Mouse (Mus musculus) forebrain, embryonic 11.5 days (tissue): ENCODE data around the gene Trim28. TPM values are rescaled to one million over a fixed set of nuclear protein-coding genes. Genes with fewer than 3 reads are reported as not detected.

Experiments
- ATAC-seq: fragments of 200-750 bp; cut with Nextera tagmentation; replicated peaks from 2 replicates; pipeline ENCODE4 v1.8.0; 2017; ENCODE audit warnings: moderate TSS enrichment; ENCODE audit not compliant: low FRiP score
- DNase-seq: peaks from one replicate; pipeline ENCODE4 v3.0.0-alpha.2; 2017; ENCODE audit warnings: low spot score
- H3K27ac ChIP-seq: fragments of 300-500 bp; sonication (generic); 2 replicates; pipeline ENCODE4 v1.5.1; 2014; ENCODE audit warnings: low read depth, low read length
- H3K27me3 ChIP-seq: fragments of 300-500 bp; sonication (generic); 2 replicates; pipeline ENCODE4 v1.6.1; 2014; ENCODE audit warnings: mild to moderate bottlenecking, low read length, mixed read lengths; ENCODE audit not compliant: control insufficient read depth, insufficient read depth
- H3K36me3 ChIP-seq: fragments of 300-500 bp; sonication (generic); 2 replicates; pipeline ENCODE4 v1.6.1; 2014; ENCODE audit warnings: mild to moderate bottlenecking, low read length, moderate library complexity, mixed read lengths; ENCODE audit not compliant: control insufficient read depth, insufficient read depth
- H3K4me1 ChIP-seq: fragments of 300-500 bp; sonication (generic); replicated peaks from 2 replicates; pipeline ENCODE4 v1.6.1; 2014; ENCODE audit warnings: low read length, mixed read lengths; ENCODE audit not compliant: control insufficient read depth, insufficient read depth
- H3K4me2 ChIP-seq: fragments of 300-500 bp; sonication (generic); 2 replicates; pipeline ENCODE4 v1.6.1; 2014; ENCODE audit warnings: low read depth, mild to moderate bottlenecking, low read length, moderate library complexity, mixed read lengths; ENCODE audit not compliant: severe bottlenecking
- H3K4me3 ChIP-seq: fragments of 300-500 bp; sonication (generic); 2 replicates; pipeline ENCODE4 v1.5.1; 2014; ENCODE audit warnings: low read depth, low read length
- H3K9ac ChIP-seq: fragments of 300-500 bp; sonication (generic); 2 replicates; pipeline ENCODE4 v1.6.1; 2014; ENCODE audit warnings: low read length
- H3K9me3 ChIP-seq: fragments of 300-500 bp; sonication (generic); 2 replicates; pipeline ENCODE4 v1.6.1; 2016; ENCODE audit warnings: low read length, mixed read lengths; ENCODE audit not compliant: control insufficient read depth
- WGBS: fragments of 180-500 bp; shearing (Covaris S2); extraction: QIAGEN DNeasy Blood & Tissue Kit; methylation state at CpG from one replicate; pipeline ENCODE4 v1.1.7; 2014; 5-methylcytosine and 5-hydroxymethylcytosine counted together
- polyA plus RNA-seq: library from polyadenylated mRNA; unstranded; fragments of >200 nt; fragmentation: Nextera tagmentation; extraction: Ambion mirVana; gene quantifications from 2 replicates; pipeline ENCODE4 v1.2.1, GENCODE M21; 2014

The Trim28 gene
- polyA plus RNA-seq, 1 experiment from 2014 or later, result 507 TPM

DNA sequence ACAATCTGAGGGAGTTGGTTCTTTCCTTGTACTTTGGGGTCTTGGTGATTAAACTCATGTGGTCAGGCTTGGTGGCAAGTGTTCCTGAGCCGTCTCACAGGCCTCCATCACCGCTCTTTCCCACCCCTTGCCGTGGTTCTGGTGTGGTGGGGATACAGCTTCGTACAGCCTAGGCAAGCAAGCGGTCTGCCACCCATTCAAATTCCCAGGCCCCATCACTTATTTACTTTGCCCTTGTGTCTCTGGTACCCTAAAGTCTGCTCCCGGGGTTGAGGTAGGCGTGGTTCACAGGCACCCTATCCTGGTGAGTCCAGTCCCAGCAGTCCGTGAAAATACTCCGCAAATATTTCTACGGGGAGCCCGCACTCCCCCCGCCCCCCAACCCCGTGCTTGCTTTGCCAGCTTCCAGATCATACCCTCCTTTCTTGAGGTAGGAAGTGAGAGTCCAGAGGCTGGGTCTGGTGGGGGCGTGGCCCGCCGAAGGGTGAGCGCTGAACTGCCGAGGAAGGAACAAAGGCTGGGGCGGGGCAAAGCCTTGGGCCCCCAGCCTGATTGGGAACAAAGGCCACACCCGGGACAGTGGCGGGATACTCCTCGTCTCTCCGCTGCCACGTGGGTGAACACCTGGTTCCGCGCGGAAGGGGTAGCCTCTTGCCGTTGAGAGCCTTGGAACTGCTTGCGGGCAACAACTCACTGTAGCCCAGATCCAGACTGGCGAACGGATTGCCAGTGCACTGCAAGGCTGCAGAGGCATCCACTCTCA lies 24.0 kb downstream of the Trim28 start:
- peak; percentile 84 for ATAC-seq
- Histone ChIP-seq H3K9me3 (no peaks in the 10 kb centered on the region), H3K4me2 (peak overlapping the region; percentile 99), H3K4me1 (peaks cover 18% of the 10 kb centered on the region; the same call in 1 of the 2 replicates), H3K4me3 (peak overlapping the region; percentile 96), H3K36me3 (peaks cover 23% of the 10 kb centered on the region), H3K27ac (peak overlapping the region; percentile 100), H3K9ac (peak overlapping the region; percentile 97), H3K27me3 (no peaks in the 10 kb centered on the region)
- peak; percentile 93 for DNase-seq
- 4% methylated on average over 31 of the region's 31 CpGs for WGBS

DNA sequence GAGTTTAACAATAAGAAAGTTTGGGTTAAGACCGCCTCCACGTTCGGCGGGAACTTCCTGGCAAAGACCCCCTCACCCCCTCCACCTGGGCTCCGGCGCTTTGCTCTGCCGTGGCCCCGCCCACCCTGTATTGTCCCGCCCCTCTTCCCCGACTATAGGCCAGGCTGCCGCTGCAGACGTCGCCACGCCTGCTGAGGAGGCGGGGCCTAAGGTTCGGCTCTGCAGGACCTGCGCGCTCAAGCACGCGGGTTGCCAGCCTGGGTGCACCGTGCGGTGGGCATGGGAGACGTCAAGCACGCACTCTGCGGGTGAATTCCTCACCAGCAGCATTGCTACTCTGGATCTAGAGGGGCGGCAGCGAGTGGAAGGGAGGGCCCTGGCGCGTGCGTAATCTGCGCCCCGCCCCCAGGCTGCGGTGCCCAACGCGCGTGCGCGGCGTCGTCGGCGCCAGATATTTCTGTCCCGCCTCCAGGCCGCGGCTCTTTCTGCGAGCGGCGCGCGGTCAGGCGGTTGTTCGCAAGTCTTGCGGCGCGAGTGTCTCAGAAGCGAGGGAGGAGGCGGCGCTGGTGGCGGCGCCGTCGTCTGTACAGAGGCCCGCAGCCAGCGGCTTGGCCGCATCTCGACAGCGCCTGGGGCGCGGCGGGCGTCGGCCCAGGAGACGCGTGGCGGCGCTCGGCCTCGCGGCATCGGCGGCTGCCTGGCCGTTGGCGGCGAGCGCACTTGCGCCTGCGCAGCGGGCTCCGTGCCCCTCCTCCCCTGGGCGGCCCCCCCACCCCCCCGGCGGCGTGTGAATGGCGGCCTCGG lies 25.2 kb downstream of the Trim28 start:
- Histone ChIP-seq H3K9me3 (no peaks in the 10 kb centered on the region), H3K4me3 (peak overlapping the region; percentile 96)
- under 1% methylated on average over 84 of the region's 95 CpGs for WGBS

DNA sequence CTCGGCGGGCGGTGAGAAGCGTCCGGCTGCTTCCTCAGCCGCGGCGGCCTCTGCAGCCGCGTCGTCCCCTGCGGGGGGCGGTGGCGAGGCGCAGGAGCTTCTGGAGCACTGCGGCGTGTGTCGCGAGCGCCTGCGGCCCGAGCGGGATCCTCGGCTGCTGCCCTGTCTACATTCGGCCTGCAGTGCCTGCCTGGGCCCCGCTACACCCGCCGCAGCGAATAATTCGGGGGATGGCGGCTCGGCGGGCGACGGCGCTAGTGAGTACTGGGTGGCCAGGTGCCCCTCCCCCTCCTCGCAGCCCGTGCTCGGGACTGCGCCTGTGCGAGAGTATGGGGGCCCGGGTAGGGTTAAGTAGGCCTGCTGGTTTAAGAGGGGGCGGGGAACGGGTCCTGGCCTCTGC lies 25.9 kb downstream of the Trim28 start:
- ATAC-seq (peak; percentile 60), DNase-seq (peak; percentile 90)
- Histone ChIP-seq H3K9me3 (no peaks in the 10 kb centered on the region), H3K4me1 (peaks cover 18% of the 10 kb centered on the region; the same call in 1 of the 2 replicates), H3K27ac (peak overlapping the region; percentile 100), H3K9ac (peak overlapping the region; percentile 97), H3K27me3 (no peaks in the 10 kb centered on the region), H3K36me3 (peaks cover 41% of the 10 kb centered on the region), H3K4me2 (peak overlapping the region; percentile 99), H3K4me3 (peak overlapping the region; percentile 96)
- under 1% methylated on average over 44 of the region's 44 CpGs for WGBS

More for the DNA sequence above, 25.2 kb downstream of the Trim28 start:
- peaks cover 34% of the 10 kb centered on the region for H3K36me3 ChIP-seq
- no peaks in the 10 kb centered on the region for H3K27me3 ChIP-seq
- H3K4me1 ChIP-seq, result peaks cover 18% of the 10 kb centered on the region; the same call in 1 of the 2 replicates
- H3K9ac ChIP-seq, result peak overlapping the region; percentile 97
- ATAC-seq (peak; percentile 85), DNase-seq (peak; percentile 97)
- peak overlapping the region; percentile 99 for H3K4me2 ChIP-seq
- H3K27ac ChIP-seq, result peak overlapping the region; percentile 100

DNA sequence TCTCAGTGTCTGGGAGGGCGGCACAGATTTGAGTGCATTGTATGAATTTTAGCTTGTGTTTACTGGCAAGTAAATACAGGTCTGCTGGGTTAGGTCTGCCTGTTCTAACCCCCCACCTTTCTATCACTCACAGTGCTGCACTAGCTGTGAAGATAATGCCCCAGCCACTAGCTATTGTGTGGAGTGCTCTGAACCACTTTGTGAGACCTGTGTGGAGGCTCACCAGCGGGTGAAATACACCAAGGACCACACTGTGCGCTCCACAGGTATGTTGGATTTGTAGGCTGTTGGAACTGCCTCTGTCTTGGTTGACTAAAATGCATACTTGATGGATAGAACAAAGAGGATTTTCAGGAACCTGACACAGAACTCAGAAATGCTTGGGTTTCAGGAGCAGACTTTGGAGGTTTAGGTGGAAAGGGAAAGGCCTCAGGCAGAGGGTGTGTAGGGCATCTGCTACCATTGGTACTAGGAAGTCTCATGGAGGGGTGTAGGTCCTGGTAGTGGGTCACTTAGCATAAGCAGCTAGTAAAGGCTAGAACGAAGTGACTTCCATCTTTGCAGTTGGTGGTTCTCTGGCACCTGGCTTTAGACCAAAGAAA lies 26.7 kb downstream of the Trim28 start:
- 30% methylated on average over 4 of the region's 4 CpGs for WGBS
- H3K36me3 ChIP-seq, result peaks cover 49% of the 10 kb centered on the region
- ATAC-seq (no peak), DNase-seq (no peak)
- peak overlapping the region; percentile 99 for H3K4me2 ChIP-seq
- H3K4me1 ChIP-seq, result peaks cover 18% of the 10 kb centered on the region; the same call in 1 of the 2 replicates
- peak overlapping the region; percentile 96 for H3K4me3 ChIP-seq
- H3K27ac ChIP-seq, result peak overlapping the region; percentile 100; the same call in 1 of the 2 replicates
- no peaks in the 10 kb centered on the region for H3K27me3 ChIP-seq
- peak overlapping the region; percentile 97 for H3K9ac ChIP-seq
- no peaks in the 10 kb centered on the region for H3K9me3 ChIP-seq

DNA sequence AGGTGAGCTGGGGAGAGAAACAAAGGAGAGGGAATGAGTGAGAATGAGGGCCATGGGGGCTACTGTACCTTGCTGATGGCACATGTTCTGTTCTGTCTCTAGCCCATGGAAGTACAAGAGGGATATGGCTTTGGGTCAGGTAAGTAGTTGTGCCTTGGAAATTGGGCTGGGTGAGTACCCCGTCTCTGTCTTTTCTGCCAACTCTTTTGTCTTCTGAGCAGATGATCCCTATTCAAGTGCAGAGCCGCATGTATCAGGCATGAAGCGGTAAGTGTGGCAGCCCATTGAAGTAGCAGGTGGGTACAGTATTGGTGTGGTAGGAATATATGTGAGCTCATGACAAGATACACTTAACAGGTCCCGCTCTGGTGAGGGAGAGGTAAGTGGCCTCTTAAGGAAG lies 30.1 kb downstream of the Trim28 start:
- H3K4me2 ChIP-seq, result no peak overlapping the region
- WGBS, result 91% methylated on average over 4 of the region's 4 CpGs

DNA sequence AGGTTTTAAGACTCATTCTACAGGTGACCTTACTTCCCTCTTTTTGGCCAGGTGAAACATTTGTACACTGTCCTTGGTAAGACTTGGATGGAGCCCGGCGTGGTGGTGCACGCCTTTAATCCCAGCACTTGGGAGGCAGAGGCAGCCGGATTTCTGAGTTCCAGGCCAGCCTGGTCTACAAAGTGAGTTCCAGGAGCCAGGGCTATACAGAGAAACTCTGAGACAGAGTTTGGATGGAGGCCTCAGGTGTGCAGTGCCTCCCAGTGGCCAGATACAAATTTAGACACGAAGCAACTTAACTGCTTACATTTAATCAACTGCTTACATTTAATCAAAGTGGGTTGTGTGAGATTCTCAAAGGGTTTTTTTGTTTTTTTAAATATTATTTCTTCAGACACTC lies 32.2 kb downstream of the Trim28 start:
- Histone ChIP-seq H3K4me2 (no peak overlapping the region), H3K9ac (no peak overlapping the region), H3K36me3 (peaks cover 59% of the 10 kb centered on the region), H3K4me1 (peaks cover 19% of the 10 kb centered on the region; the same call in 1 of the 2 replicates), H3K4me3 (no peak overlapping the region), H3K27ac (no peak overlapping the region), H3K9me3 (no peaks in the 10 kb centered on the region), H3K27me3 (no peaks in the 10 kb centered on the region)
- DNase-seq (no peak), ATAC-seq (no peak)
- WGBS, result 73% methylated on average over 5 of the region's 5 CpGs

More for the DNA sequence above, 30.1 kb downstream of the Trim28 start:
- Histone ChIP-seq H3K4me3 (no peak overlapping the region), H3K27me3 (no peaks in the 10 kb centered on the region), H3K9me3 (no peaks in the 10 kb centered on the region), H3K9ac (0 out of 2 replicates have a peak overlapping the region, but pooled peaks have one; percentile 12), H3K4me1 (peaks cover 19% of the 10 kb centered on the region; the same call in 1 of the 2 replicates), H3K27ac (no peak overlapping the region), H3K36me3 (peaks cover 62% of the 10 kb centered on the region)
- ATAC-seq (no peak), DNase-seq (no peak)

DNA sequence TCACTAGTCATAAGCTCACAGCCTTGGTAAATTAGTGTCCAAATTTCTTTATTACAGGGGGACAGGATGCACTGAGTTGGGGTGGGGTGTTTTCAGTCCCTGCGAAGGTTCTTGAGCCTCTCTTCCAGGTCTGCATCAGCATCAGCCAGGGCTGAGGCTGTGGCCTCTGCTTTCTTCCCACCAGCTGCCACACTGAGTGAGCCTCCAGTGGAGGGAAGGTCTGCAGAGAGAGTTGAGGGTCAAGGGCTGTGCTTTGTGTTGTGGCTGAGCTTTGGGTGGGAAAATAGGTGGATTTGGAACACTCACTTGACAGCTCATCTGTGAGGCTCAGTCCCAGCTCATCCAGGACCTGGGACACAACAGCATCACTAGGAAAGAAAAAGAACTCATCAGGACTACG lies 33.1 kb downstream of the Trim28 start:
- no peaks in the 10 kb centered on the region for H3K9me3 ChIP-seq
- H3K27me3 ChIP-seq, result no peaks in the 10 kb centered on the region
- 87% methylated on average over 2 of the region's 2 CpGs for whole genome bisulfite sequencing
- H3K4me2 ChIP-seq, result no peak overlapping the region
- H3K4me3 ChIP-seq, result no peak overlapping the region
- ATAC-seq (no peak), DNase-seq (no peak)
- H3K4me1 ChIP-seq, result peaks cover 16% of the 10 kb centered on the region; the same call in 1 of the 2 replicates
- no peak overlapping the region for H3K27ac ChIP-seq
- no peak overlapping the region for H3K9ac ChIP-seq
- peaks cover 51% of the 10 kb centered on the region for H3K36me3 ChIP-seq

DNA sequence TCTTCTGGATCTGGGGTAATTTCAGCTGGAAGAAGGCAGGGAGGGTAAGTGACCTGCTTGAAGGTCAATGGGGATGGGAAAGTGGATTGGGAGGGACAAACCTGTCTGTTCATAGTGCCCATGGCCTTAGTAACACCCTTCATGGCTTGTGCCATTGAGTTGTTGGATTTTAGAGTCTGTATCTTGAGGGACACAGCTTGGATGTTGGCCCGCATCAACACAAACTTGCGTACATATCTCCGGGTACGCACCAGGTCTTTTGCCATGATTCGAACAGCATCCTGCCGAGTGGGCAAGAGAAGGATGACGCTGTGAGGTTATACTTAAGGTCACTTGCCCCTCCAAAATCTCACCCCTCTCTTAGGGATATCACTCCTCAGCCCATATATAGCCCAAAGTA lies 33.6 kb downstream of the Trim28 start:
- ATAC-seq, result no peak
- H3K36me3 ChIP-seq, result peaks cover 46% of the 10 kb centered on the region

More for the DNA sequence above, 33.6 kb downstream of the Trim28 start:
- H3K27me3 ChIP-seq, result no peaks in the 10 kb centered on the region
- no peak overlapping the region for H3K4me2 ChIP-seq
- no peak for DNase-seq
- no peak overlapping the region for H3K9ac ChIP-seq
- no peak overlapping the region for H3K4me3 ChIP-seq
- no peaks in the 10 kb centered on the region for H3K9me3 ChIP-seq
- no peak overlapping the region for H3K27ac ChIP-seq
- 94% methylated on average over 7 of the region's 7 CpGs for WGBS
- peaks cover 14% of the 10 kb centered on the region; the same call in 1 of the 2 replicates for H3K4me1 ChIP-seq
